Mouse (Mus musculus) embryonic facial prominence, embryonic 12.5 days (tissue): Measurements from ENCODE around the gene Prkag2. TPM values are rescaled to one million over a fixed set of nuclear protein-coding genes. Genes with fewer than 3 reads are reported as not detected.

ENCODE experiments used
- ATAC-seq: fragments of 200-750 bp; cut with Nextera tagmentation; 2 replicates; pipeline ENCODE4 v1.8.0; 2017; ENCODE audit not compliant: insufficient number of reproducible peaks, insufficient read depth, low FRiP score, low TSS enrichment
- H3K27ac ChIP-seq: fragments of 300-500 bp; sonication (generic); 2 replicates; pipeline ENCODE4 v1.5.1; 2016; ENCODE audit warnings: mild to moderate bottlenecking
- H3K27me3 ChIP-seq: fragments of 300-500 bp; sonication (generic); 2 replicates; pipeline ENCODE4 v1.6.1; 2016; ENCODE audit warnings: mild to moderate bottlenecking, moderate library complexity
- H3K36me3 ChIP-seq: fragments of 300-500 bp; sonication (generic); 2 replicates; pipeline ENCODE4 v1.6.1; 2016; ENCODE audit warnings: mild to moderate bottlenecking
- H3K4me1 ChIP-seq: fragments of 300-500 bp; sonication (generic); 2 replicates; pipeline ENCODE4 v1.6.1; 2016
- H3K4me2 ChIP-seq: fragments of 300-500 bp; sonication (generic); replicated peaks from 2 replicates; pipeline ENCODE4 v1.6.1; 2016; ENCODE audit warnings: mild to moderate bottlenecking, moderate library complexity
- H3K4me3 ChIP-seq: fragments of 300-500 bp; sonication (generic); 2 replicates; pipeline ENCODE4 v1.5.1; 2016; ENCODE audit warnings: mild to moderate bottlenecking
- H3K9ac ChIP-seq: fragments of 300-500 bp; sonication (generic); 2 replicates; pipeline ENCODE4 v1.6.1; 2016; ENCODE audit warnings: mild to moderate bottlenecking, moderate library complexity
- H3K9me3 ChIP-seq: fragments of 300-500 bp; sonication (generic); 2 replicates; pipeline ENCODE4 v1.6.1; 2016; ENCODE audit warnings: mild to moderate bottlenecking, moderate library complexity
- WGBS: fragments of 180-500 bp; shearing (Covaris S2); methylation state at CpG from one replicate; pipeline ENCODE4 v1.1.7; 2016; 5-methylcytosine and 5-hydroxymethylcytosine counted together
- polyA plus RNA-seq: library from polyadenylated mRNA; unstranded; fragments of >200 nt; fragmentation: Nextera tagmentation; extraction: Ambion mirVana; gene quantifications from 2 replicates; pipeline ENCODE4 v1.2.1, GENCODE M21; 2016

Prkag2 gene
- polyA plus RNA-seq, 1 experiment from 2014 or later: 32.2 TPM

DNA sequence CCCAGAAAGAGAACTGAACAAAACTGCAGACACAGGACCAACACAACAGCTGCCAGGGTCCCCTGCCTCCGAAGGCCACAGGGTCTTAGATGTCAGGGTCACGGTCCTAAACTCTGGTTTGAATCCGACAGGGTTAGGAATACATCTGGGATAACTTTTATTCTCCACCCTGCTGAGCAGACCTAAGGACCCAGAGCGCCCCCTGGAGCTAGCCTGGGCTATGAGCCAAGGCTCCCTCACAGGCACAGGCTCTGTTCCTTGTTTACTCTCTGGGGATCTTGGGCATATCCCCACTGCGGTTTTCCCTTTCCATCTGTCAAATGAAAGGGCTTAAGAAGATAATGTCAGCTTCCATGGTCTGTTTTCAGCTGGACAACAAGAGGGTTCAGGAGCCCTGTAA lies 59.1 kb downstream of the Prkag2 start:
- no peak for ATAC-seq
- H3K4me1 ChIP-seq: no peaks in the 10 kb centered on the region
- H3K27ac ChIP-seq: no peak overlapping the region
- H3K9me3 ChIP-seq: no peaks in the 10 kb centered on the region
- WGBS: 30% methylated on average over 5 of the region's 5 CpGs
- H3K9ac ChIP-seq: no peak overlapping the region
- no peak overlapping the region for H3K4me2 ChIP-seq
- no peaks in the 10 kb centered on the region for H3K36me3 ChIP-seq
- H3K4me3 ChIP-seq: no peak overlapping the region
- no peaks in the 10 kb centered on the region for H3K27me3 ChIP-seq

DNA sequence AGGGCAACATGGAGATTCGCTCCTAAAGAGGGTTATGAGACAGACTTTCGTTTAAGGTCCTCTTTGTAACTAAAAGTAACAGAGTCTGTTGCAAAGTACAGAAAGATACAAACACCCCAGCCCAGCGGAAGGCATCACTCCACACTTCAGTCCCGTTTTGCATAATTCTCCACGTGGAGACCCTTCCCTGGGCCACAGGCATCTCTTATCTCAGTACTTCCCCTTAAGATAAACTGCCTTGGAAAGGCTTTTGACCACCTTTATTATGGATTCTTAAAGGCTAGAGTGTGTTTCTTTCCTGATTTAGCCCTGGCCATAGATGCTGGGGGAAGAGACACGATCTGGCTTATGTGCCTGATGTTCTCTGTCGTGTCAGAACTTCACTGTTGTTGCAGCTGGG lies 59.5 kb downstream of the Prkag2 start:
- H3K9ac ChIP-seq: no peak overlapping the region
- no peaks in the 10 kb centered on the region for H3K9me3 ChIP-seq
- WGBS: 74% methylated on average over 7 of the region's 7 CpGs
- no peak overlapping the region for H3K27ac ChIP-seq
- H3K4me2 ChIP-seq: no peak overlapping the region
- no peaks in the 10 kb centered on the region for H3K4me1 ChIP-seq
- H3K4me3 ChIP-seq: no peak overlapping the region
- H3K27me3 ChIP-seq: no peaks in the 10 kb centered on the region
- H3K36me3 ChIP-seq: no peaks in the 10 kb centered on the region
- no peak for ATAC-seq

DNA sequence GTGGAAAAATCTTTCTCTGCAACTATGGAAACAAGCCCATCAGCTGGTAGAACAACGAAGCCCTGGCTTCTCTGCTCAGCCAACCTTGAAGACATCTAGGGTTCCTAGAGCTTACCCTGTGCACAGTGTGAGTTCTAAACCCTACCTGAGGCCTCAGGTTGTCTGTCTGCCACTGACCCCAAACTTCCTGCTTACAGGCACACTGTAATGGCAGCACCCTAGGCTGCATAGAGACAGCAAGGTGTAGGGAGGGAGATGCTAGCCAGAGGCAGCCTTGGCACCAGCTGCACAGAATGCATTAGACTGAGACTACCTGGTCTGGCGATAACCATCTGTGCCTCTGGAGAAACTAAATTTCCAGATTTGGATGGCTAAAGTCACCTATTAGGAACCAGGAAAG lies 61.6 kb downstream of the Prkag2 start:
- ATAC-seq: no peak
- Histone ChIP-seq H3K9me3 (no peaks in the 10 kb centered on the region), H3K4me2 (no peak overlapping the region), H3K4me1 (no peaks in the 10 kb centered on the region), H3K27ac (no peak overlapping the region), H3K27me3 (no peaks in the 10 kb centered on the region), H3K36me3 (no peaks in the 10 kb centered on the region), H3K9ac (no peak overlapping the region), H3K4me3 (no peak overlapping the region)
- WGBS: 79% methylated on average over 2 of the region's 2 CpGs

DNA sequence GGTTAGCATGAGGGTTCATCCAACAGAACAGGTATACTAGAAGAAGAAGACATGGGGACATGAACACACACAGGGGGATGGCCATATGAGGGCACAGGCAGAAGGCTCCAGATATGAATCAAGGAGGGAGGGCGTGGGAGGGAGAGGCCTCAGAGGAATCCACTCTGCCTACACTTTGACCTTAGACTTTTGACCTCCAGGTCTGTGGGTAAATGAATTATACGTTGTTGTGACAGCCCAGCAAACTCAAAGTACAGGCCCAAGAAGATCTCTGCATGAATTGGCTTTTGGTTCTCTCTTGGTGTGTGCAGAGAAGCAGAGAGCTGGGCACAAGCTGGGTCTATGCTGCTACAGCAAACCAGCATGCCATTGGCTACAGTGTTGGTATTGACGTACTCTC lies 65.1 kb downstream of the Prkag2 start:
- H3K36me3 ChIP-seq: no peaks in the 10 kb centered on the region
- no peak overlapping the region for H3K4me2 ChIP-seq
- no peak overlapping the region for H3K9ac ChIP-seq
- no peaks in the 10 kb centered on the region for H3K4me1 ChIP-seq
- H3K4me3 ChIP-seq: no peak overlapping the region
- no peaks in the 10 kb centered on the region for H3K9me3 ChIP-seq
- WGBS: 66% methylated on average over 3 of the region's 3 CpGs
- ATAC-seq: no peak
- no peak overlapping the region for H3K27ac ChIP-seq
- H3K27me3 ChIP-seq: no peaks in the 10 kb centered on the region

DNA sequence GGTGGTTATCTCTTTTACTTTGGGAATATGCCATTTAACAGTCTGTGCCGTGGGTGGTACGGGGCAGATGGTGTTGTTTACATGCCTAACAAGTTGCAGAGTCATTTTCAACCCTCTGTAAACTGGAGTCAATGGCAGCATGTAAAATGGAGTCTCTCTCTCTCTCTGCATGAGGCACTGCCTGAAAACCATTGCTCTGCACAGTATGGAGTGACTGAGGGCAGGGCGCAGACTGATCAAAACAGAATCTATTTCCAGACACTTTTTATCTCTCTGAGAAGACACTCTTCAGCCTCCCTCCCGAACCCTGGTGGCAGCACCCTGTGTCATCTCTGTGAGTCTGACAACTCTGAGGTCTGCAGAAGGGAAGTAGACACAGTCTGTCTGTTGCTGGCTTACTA lies 69.0 kb downstream of the Prkag2 start:
- H3K9me3 ChIP-seq: no peaks in the 10 kb centered on the region
- no peak for ATAC-seq
- no peak overlapping the region for H3K4me3 ChIP-seq
- 83% methylated on average over 4 of the region's 4 CpGs for WGBS
- H3K36me3 ChIP-seq: no peaks in the 10 kb centered on the region
- no peaks in the 10 kb centered on the region for H3K27me3 ChIP-seq
- H3K4me1 ChIP-seq: no peaks in the 10 kb centered on the region
- no peak overlapping the region for H3K9ac ChIP-seq
- H3K27ac ChIP-seq: no peak overlapping the region
- H3K4me2 ChIP-seq: no peak overlapping the region

DNA sequence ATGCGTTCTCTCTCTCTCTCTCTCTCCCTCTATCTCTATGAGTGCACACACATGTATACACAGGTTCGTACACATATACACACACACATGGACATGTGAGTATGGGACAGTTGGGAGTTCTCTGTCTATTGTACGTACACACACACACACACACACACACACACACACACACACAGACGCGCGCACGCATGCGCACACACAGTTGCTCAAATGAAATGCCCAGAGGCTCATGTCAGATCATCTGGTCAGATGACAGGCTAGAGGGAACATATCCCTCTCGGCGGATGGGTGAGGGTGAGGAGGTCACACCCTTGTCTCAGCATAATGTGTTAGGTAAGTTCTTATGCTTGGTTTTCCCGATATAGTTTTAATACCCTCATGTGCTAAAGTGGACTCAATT lies 69.4 kb downstream of the Prkag2 start:
- no peaks in the 10 kb centered on the region for H3K36me3 ChIP-seq
- no peak overlapping the region for H3K27ac ChIP-seq
- no peaks in the 10 kb centered on the region for H3K4me1 ChIP-seq
- no peak for ATAC-seq
- no peak overlapping the region for H3K9ac ChIP-seq
- H3K4me2 ChIP-seq: no peak overlapping the region
- H3K9me3 ChIP-seq: no peaks in the 10 kb centered on the region
- WGBS: 86% methylated on average over 11 of the region's 11 CpGs
- no peaks in the 10 kb centered on the region for H3K27me3 ChIP-seq
- H3K4me3 ChIP-seq: no peak overlapping the region

DNA sequence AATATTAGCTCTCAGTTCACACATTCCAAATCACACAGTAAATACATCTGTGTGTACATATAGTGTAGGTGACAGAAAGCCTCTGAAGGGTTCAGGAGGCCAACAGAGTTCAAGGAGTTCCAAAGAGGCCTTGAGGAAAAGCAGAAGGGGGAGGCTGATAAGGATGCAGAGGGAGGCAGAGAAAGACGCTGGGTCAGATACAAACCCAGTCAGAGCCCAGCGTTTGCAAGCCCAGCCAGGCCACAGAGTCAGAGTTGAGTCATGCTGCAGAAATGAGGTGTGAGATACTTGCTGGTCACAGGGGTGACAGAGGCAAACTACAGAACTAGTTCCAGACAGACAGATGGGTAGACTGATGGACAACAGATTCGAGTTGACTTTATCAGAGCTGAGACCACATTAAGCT lies 70.2 kb downstream of the Prkag2 start:
- Histone ChIP-seq H3K4me2 (no peak overlapping the region), H3K9me3 (no peaks in the 10 kb centered on the region), H3K4me3 (no peak overlapping the region), H3K9ac (no peak overlapping the region), H3K27me3 (no peaks in the 10 kb centered on the region), H3K36me3 (no peaks in the 10 kb centered on the region), H3K4me1 (no peaks in the 10 kb centered on the region), H3K27ac (no peak overlapping the region)
- 64% methylated on average over 3 of the region's 3 CpGs for WGBS
- ATAC-seq: no peak

DNA sequence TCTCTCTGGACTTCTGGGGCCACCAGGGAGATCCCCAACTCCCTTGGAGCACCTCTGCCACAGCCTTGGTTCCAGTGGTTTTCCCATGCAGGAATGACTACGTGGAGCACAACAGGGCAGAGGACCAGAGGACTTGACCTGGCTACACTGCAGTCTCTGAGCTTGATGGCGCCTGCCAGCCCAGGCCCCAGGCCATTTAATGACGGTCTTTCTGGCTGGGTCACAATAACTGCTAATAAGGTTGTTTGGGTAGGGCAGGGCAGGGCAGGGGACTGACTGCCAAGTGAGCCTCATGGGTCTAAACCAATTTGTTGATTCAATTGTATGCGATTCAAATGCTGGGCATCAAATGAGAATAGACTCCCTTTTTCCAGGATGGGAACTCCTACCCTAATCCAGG lies 72.8 kb downstream of the Prkag2 start:
- WGBS: 69% methylated on average over 4 of the region's 4 CpGs
- no peak for ATAC-seq
- no peak overlapping the region for H3K4me2 ChIP-seq
- H3K9ac ChIP-seq: no peak overlapping the region
- H3K4me3 ChIP-seq: no peak overlapping the region
- no peaks in the 10 kb centered on the region for H3K27me3 ChIP-seq
- no peaks in the 10 kb centered on the region for H3K36me3 ChIP-seq
- no peak overlapping the region for H3K27ac ChIP-seq
- H3K9me3 ChIP-seq: no peaks in the 10 kb centered on the region
- no peaks in the 10 kb centered on the region for H3K4me1 ChIP-seq

DNA sequence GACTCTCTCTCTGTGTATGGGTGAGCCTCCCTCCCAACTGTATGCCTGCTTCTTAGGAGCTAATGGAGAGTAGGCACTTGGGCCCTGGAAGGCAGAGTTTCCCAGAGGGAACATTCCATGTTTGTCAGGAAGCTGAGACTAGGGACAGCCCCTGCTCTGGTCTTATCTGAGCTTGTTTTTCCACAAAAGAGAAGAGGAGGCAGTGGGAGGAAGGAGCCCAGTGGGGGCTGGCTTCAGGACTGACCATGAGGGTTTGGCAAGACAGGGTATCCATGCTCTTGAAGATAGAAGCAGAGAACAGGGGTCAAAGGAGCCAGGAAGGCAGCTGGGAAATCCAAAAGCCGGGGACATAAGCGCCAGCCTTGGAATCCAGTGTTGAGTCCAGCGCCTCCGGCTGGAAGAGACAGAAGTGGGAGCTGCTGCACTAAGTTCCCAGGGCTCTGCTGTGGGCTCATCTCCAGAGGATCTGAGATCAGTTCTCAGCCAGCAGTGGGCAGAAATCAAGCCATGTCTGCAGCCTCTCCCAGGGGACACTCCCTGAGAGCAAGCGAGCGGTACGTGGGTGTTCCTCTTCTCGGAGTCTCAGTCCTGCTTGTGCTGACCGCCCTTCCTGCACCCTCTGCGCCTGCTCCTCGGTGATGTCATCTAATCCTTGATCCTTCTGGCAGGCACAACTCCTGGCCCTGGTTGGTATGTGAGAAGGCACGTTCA lies 75.0 kb downstream of the Prkag2 start:
- Histone ChIP-seq H3K27ac (no peak overlapping the region), H3K9me3 (no peaks in the 10 kb centered on the region), H3K36me3 (no peaks in the 10 kb centered on the region), H3K4me1 (no peaks in the 10 kb centered on the region), H3K27me3 (no peaks in the 10 kb centered on the region), H3K4me3 (no peak overlapping the region), H3K4me2 (no peak overlapping the region), H3K9ac (no peak overlapping the region)
- 64% methylated on average over 12 of the region's 12 CpGs for whole genome bisulfite sequencing
- 0 out of 2 replicates have a peak, but pooled peaks have one; percentile 10 for ATAC-seq

DNA sequence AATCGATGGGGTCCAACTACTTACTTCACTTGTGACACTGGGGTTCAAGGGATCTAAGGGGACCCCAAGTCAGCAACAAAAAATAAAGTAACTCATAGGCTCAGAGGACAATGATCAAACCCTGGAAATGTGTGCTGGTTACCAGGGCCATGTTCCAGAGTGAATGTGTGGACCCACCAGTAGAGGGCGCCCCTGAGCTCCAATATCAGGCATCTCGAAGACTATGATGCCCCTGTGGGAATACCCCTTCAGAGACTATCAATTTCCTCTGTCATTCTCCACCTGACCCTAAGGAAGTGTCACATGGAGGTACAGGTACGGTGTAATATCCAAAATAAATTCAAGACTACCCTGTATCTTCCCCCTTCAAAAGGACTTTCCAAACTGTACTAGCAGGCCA lies 77.5 kb downstream of the Prkag2 start:
- Histone ChIP-seq H3K4me3 (no peak overlapping the region), H3K4me1 (no peaks in the 10 kb centered on the region), H3K9ac (no peak overlapping the region), H3K27ac (no peak overlapping the region), H3K9me3 (no peaks in the 10 kb centered on the region), H3K4me2 (no peak overlapping the region), H3K27me3 (no peaks in the 10 kb centered on the region), H3K36me3 (no peaks in the 10 kb centered on the region)
- 44% methylated on average over 4 of the region's 4 CpGs for WGBS
- no peak for ATAC-seq

DNA sequence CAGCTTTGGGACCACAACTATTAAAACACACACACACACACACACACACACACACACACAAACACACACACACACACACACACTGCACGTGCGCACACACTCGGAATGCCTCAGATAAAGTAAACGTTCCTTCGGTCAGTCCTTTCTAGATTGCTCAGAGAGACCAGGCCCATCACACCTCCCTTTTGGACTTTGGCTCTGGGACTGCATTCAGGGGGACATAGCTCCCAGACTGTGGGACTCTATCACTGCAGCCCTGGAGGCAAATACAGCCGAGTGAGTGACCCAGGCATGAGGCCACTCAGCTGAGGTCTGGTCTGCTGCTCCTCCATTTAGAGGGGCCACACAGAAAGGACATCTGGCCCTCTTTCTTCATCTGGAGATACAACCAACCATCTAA lies 81.2 kb downstream of the Prkag2 start:
- no peaks in the 10 kb centered on the region for H3K4me1 ChIP-seq
- no peak overlapping the region for H3K27ac ChIP-seq
- no peak overlapping the region for H3K4me3 ChIP-seq
- whole genome bisulfite sequencing: 81% methylated on average over 6 of the region's 6 CpGs
- H3K36me3 ChIP-seq: no peaks in the 10 kb centered on the region
- no peak overlapping the region for H3K4me2 ChIP-seq
- no peak for ATAC-seq
- no peaks in the 10 kb centered on the region for H3K9me3 ChIP-seq
- H3K9ac ChIP-seq: no peak overlapping the region
- H3K27me3 ChIP-seq: no peaks in the 10 kb centered on the region

DNA sequence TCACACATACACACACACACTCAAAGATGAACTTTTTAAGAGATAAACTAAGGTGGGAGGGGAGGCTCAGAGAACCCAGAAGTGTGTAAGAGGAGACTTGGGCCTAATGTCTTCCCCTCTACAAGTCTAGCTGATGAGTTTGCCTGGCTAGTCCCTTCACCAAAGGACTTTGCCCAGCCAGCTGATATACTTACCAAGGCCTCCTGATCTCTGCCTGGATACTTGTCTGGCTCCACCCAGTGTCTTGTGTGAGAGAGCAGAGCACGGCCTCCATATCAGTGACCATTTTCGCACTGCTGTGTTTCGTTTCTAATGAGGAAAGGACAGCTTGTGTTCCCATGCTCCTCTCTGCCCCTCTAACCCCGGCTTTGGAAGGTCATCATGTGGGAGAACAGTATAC lies 88.3 kb downstream of the Prkag2 start:
- no peak overlapping the region for H3K9ac ChIP-seq
- no peak overlapping the region for H3K4me2 ChIP-seq
- peaks cover 6% of the 10 kb centered on the region; the same call in 1 of the 2 replicates for H3K4me1 ChIP-seq
- WGBS: 84% methylated on average over 4 of the region's 4 CpGs
- H3K27me3 ChIP-seq: no peaks in the 10 kb centered on the region; the same call in 1 of the 2 replicates
- no peak overlapping the region for H3K27ac ChIP-seq
- H3K36me3 ChIP-seq: no peaks in the 10 kb centered on the region
- H3K4me3 ChIP-seq: no peak overlapping the region
- H3K9me3 ChIP-seq: no peaks in the 10 kb centered on the region
- no peak for ATAC-seq
